Mouse (Mus musculus) adrenal gland, adult 8-10 months (tissue): ENCODE data around the gene Nme6. TPM values are rescaled to one million over a fixed set of nuclear protein-coding genes. Genes with fewer than 3 reads are reported as not detected.

Source experiments
- DNase-seq: peaks from one replicate; pipeline ENCODE4 v3.0.0; 2022
- microRNA-seq, 2 experiments: library from miRNA; unstranded; fragments of <30 nt; microRNA quantifications; one replicate each; pipeline ENCODE4 v1.2.0; 2022
- total RNA-seq, 4 experiments: library from RNA; stranded (reverse); gene quantifications; 2 replicates each; pipeline ENCODE4 v1.2.4; 2022

Nme6 gene
- total RNA-seq, 4 experiments from 2014 or later, result 14.9 to 25.2 (median 22.7) TPM

DNA sequence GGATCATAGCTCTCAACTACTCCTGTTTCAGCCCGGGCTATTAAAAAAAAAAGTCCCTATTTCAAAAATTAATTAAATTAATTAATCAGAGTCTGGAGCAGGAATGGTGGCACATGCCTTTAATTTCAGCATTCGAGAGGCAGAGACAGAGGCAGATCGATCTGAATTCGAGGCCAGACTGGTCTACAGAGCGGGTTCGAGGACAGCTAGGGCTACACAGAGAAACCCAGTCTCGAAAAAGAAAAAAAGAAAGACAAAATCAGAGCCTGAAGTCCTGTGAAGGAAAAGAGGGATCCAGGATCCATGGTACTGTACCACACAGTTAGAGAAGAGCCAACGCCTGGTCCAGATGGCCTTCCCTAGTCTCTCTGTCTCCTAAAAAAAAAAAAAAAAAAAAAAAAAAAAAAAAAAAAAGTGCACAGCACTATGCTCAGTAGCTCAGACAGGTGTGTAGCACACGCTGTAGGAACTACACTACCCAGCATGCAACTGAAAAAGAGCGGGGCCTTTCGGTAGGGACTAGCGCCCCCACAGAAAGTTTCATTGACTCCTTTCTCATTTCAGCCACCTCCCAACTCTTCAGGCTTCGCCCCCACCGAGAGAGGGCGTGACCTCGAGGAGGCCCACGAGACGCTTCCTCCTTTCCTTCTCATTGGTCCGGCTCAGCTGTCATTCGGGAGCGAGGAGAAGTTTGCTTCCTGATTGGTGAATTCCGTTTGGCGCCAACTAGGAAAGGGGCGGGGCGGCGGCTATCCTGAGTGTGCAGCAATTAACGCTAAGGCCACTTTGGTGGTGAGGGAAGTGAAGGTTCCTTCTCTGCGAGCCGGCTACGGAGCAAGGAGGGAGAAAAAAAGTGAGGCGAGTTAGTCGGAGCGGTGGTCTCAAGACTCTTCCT is 42.5 kb downstream of the Nme6 start, which contains the start of gene Cdc25a:
Cdc25a (plus strand) TSS at position 783 of the 895 bp plus-strand sequence.
- DNase-seq, result peak; percentile 98

DNA sequence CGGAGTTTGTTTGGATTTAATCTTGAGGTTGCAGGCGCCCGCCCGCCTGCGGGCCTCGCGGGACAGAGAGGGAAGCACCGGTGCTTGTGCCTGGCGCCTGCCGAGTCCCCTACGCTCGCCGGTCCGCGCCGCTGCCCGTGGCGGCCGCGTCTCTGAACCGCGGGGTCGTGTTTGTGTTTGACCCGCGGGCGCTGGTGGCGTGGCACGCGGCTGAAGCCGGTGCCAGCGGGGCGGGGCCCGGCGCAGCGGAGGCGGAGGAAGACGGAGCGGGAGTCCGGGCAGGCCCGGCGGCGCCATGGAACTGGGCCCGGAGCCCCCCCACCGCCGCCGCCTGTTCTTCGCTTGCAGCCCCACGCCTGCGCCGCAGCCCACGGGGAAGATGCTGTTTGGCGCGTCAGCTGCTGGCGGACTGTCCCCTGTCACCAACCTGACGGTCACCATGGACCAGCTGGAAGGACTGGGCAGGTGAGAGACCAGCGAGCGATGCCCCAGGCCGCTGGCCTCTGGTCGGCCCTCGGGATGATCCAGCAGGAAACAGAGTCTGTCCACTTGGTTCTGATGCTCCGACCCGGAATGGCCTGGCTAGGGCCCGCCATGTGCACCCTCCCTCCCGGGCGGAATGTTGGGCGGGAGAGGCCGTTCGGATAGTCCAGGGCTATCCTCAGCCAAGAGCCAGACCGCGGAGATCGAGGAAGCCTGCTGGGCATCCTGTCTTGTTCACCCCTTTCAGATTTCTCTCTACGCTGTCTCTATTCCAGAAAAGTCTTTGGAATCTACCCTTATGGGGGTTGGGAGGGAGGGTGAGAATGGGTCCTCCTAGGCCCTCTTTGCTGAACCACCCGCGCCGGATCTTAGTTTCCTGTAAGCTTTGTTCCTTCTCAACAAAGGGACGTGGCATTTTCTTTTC is 43.4 kb downstream of the Nme6 start:
- peak; percentile 50 for DNase-seq

DNA sequence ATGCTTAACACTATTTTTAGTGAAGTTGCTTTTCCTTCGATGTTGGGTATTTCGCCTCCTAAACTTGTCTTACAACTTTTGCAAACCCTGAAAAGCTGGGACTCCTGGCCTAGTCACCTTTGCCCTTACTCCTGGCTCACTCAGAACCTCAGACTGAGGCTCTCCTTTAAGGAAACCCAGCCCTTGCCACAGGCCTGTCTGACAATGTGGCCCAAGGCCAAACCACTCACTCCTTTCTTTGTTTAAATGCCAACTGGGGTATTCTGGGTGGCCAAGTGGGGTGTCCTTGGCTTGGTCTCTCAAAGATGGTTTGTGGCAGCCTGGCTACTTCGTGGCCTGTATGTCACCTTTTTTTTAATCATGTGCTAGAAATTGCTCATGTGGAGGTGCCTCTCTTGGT is 44.2 kb downstream of the Nme6 start:
- DNase-seq, result peak; percentile 41

DNA sequence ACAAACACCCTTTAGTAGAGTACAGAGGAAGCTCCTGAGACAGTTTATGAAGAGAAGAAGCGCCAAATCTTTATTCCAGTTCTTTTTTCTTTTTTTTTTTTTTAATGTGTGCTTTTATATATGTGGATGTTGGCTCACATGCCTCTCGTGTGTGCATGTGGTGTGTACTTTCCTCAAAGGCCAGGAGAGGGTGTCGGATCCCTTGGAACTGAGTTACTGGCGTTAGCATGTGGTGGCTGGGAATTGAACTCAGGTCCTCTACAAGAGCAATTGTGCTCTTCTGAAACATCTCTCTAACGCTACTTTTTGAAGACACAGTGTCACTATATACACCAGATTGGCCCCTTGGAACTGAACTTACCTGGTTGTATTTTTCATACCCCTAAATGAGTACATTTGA is 45.1 kb downstream of the Nme6 start:
- no peak for DNase-seq

DNA sequence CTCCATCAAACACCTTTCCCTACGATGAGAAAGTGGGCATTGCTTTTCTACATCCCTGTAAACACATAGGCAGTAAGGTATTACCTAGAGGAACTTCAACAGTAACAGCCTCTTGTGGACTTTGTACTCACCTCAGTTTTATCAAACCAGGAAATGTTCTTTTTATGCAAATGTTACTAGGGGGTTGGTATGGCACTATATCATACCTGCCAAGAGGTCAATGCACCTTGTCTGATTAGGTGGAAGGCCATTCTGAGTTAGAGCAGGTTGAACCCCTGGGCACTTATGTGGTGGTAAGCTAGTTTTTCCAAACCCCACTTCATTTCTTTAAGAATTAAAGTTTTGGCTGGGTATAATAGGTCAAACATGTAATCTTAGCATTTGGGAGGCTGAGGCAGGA is 46.8 kb downstream of the Nme6 start:
- no peak for DNase-seq

DNA sequence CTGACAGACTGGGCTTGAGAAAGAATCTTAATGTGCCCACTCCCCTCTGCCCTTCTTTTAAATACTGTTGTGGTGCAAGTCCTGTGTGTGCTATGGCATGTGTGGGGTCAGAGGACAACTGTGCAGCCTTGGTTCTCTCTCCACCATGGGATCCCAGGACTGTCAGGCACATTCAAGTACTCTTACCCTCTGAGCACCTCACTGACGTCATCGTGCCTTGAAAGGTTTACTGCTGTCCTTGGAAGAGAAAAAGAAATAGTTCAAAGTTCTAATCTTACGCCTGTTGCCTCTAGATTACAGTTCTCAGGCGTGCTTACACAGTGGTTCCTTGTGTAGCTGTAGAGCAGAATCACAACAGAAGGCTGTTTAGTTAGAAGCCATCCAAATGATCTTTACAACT is 53.7 kb downstream of the Nme6 start:
- no peak for DNase-seq

DNA sequence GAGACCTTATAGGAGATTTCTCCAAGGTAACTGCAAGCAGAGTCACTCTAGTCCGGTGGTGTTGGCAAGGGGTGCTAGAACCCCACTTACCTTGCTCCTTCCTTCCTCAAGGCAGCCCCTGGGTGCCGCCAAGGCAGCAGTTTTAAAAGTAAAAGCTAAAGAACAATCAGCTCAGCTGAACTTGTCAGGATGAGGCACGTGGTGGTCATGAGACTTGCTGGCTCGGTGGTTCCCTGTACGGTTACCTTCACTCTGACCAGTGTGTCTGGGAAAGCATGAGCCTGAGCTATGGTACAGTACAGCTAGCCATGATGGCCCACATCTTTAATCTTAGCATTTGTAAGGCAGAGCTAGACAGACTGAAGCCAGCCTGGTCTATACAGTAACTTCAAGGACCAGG is 54.8 kb downstream of the Nme6 start:
- no peak for DNase-seq

DNA sequence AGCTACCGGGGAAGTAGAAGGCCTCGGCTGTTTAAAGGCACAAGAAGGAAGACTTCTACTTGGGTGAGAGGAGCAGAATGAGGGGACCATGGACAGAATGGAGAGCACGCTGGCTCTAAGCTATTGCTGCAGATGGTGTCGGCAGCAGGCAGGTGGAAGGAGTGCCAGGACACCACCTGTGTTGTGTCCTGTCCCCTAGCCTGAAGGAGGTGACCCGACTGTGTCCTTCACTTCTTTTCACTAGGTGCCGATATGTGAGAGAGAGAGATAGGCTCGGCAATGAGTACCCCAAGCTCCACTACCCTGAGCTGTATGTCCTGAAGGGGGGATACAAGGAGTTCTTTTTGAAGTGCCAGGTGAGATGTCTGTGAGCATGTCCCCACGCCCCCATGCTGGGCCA is 59.0 kb downstream of the Nme6 start:
- no peak for DNase-seq

Small RNAs within 50 kb of the gene (microRNA-seq; reads per million reads assigned to microRNA genes)
- gene Mir7089, result 0 reads per million in 2 experiments

Other genes with a start within 250 kb of the Nme6 start
- gene Fbxw24, start 206.7 kb upstream of the Nme6 start, total RNA-seq, result not detected
- gene Fbxw25, start 168.1 kb upstream of the Nme6 start, total RNA-seq, result not detected
- gene Fbxw18, start 130.0 kb upstream of the Nme6 start, total RNA-seq, result not detected
- not detected for gene Fbxw26, start 86.7 kb upstream of the Nme6 start, total RNA-seq
- not detected for gene Fbxw27, start 42.1 kb upstream of the Nme6 start, total RNA-seq
- 10 to 100 TPM; 14.6 to 31.7 (median 27.6) TPM for gene Spink8, start 20.5 kb upstream of the Nme6 start, total RNA-seq
- not detected for gene Camp, start 16.9 kb downstream of the Nme6 start, total RNA-seq
- 10 to 100 TPM; 10.5 to 14.5 (median 10.8) TPM for gene Cdc25a, start 42.8 kb downstream of the Nme6 start, total RNA-seq
- gene Map4, start 98.7 kb downstream of the Nme6 start, total RNA-seq, result 100 to 1,000 TPM in 2 of 4 experiments, 10 to 100 TPM in 2; 75.9 to 139 (median 108) TPM